Mouse (Mus musculus) right cerebral cortex, postnatal 4 days (tissue): ENCODE data around the gene Olfr172.

Experiments
- DNase-seq: peaks from one replicate; pipeline ENCODE4 v3.0.0-alpha.2; 2022

The Olfr172 gene

GRCm38 (mm10) chr16:58763076-58763475 is at the start of gene Olfr172:
Gene Olfr172, minus strand, starts transcription at chr16:58763176.
- no peak for DNase-seq

GRCm38 (mm10) chr16:58800168-58800567 is 37.2 kb upstream of the Olfr172 start, which contains the start of gene Olfr173:
Gene Olfr173, minus strand, starts transcription at chr16:58800268.
- no peak for DNase-seq

- DNase-seq, result no peak
Measured at GRCm38 (mm10) chr16:58756191-58756590, 6.8 kb downstream of the Olfr172 start.

- no peak for DNase-seq
Measured at GRCm38 (mm10) chr16:58751314-58751713, 11.7 kb downstream of the Olfr172 start.

- DNase-seq, result no peak
Measured at GRCm38 (mm10) chr16:58746715-58747114, 16.3 kb downstream of the Olfr172 start.

DNA sequence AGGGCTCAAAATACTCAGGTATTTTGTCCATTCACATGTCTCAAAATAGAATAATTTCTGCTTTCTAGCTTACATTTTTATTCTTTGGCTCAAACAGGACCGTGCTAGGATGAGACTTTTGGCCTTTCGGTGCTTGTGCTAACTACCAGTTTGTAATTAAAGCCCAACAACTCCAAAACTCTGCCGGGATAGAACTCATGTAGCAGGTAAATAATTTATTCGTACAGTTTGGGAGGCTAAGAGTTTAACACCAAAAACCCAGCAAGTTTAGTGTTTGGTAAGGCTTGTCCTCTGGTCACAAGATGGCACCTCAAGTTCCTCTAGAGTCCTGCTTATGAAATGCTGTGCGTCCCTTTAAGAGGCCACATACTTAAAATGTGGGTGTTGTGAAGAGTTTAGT is 22.2 kb downstream of the Olfr172 start:
- no peak for DNase-seq

DNA sequence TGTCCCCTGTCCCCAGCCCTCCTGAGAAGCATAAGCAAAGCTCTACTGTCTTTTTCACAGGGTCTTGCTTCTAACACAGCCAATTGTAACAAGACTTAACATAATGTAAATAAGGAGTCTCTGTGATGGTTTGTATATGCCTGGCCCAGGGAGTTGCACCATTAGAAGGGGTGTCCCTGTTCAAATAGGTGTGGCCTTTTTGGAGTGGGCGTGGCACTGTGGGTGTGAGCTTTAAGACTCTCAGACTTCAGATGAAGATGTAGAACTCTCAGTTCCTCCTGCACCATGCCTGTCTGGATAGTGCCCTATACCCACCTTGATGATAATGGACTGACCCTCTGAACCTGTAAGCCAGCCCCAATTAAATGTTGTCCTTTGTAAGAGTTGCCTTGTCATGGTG is 24.2 kb downstream of the Olfr172 start:
- DNase-seq, result no peak

GRCm38 (mm10) chr16:58738205-58738604 is 24.8 kb downstream of the Olfr172 start:
- DNase-seq, result no peak

GRCm38 (mm10) chr16:58728176-58728671 is 34.8 kb downstream of the Olfr172 start:
- DNase-seq, result no peak

- DNase-seq, result peak; percentile 91
Measured at GRCm38 (mm10) chr16:58727477-58728131, 35.4 kb downstream of the Olfr172 start, which contains the start of gene Cldnd1. Gene Cldnd1, plus strand, starts transcription at chr16:58727910.

DNA sequence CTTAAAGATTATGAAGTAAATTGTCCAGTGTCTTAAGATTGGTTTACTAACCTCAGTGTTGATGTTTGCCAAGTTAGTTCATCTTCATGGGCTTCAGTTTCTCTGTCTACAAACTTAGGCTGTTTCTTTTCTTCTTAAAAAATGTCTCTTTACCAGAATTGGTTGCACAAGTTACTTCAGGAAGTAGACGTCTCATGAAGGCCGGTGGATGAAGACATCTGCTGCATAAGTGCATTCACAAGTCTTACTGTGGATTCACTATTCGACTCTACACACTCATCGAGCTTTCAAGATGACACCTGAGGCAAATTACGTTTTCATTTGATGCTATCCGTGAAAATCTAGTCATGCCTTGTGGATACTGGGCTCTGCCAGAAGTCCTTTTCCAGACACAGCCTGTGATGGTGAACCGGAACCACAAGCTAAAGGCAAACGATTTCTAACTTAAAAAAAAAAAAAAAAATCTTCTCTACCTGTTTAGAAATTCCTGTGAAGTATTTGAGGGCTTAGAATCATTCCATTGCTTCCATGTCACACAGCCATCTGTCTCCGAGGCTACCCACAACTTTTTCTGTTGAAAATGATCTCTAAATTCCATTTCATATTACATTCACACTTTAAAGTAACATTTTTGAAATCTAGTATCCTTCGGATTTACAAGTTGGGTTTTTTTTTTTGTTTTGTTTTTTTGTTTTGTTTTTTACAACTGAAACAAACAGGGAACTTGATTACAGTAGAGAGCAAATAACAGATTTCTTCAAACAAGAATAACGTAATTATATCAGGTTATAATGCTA is 36.1 kb downstream of the Olfr172 start:
- DNase-seq, result no peak

DNA sequence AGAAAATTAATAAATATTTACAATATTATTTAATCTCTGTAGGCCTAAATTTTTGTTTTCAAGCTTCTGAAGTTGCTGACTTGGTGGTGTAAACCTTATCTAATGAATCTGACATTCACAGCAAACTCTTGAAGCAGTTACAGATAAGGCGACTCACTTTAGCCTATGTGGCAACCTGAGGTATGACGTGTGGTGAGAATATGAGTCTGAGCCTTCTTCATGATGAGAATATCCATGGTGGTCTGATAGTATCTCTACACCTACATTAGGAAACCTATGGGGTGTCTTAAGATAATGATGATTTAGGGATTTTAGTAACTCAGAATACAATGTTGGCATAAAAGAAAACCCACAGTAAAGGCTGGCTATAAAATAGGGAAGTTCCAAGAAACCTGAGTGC is 40.7 kb downstream of the Olfr172 start:
- no peak for DNase-seq

- DNase-seq, result no peak
Measured at GRCm38 (mm10) chr16:58718666-58719120, 44.3 kb downstream of the Olfr172 start, which contains the start of gene Gpr15. Gene Gpr15, minus strand, starts transcription at chr16:58719070.

DNA sequence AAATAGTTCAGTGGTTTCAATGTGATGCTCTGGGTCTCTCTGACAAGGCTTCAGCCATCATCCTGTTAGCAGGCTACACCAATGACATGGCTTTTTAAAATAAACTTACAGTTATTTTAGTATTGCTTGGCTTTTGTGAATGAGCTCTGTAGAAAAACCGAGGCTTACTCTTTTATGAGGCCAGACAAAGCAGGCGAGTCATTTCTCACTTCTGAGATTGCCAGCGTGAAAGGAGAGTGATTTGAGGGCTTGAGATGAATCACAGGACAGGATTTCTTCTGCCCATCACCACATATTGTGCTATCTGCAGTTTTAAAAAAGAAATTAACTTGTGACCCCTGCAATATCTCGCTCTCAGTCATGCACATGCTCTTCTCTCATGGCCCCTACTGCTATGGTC is 48.0 kb downstream of the Olfr172 start:
- no peak for DNase-seq

DNA sequence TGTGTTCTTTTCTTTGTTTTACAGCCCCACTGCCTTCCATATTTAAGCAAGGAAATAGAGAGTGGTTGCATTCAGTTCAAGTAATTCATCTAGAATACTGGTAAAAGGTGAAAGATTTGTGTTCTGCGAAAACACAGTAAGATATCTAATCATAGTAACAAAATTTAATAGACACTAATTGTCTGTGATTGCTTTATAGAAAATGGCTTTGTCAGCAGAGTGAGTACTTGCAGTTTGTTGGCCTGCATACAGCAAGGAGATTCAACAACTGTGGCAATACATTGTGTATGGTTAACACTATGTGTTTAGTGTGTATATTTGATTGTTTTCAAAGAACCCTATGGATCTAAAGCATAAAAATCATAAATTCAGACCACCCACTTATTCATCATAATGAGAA is 49.8 kb downstream of the Olfr172 start:
- DNase-seq, result no peak

DNA sequence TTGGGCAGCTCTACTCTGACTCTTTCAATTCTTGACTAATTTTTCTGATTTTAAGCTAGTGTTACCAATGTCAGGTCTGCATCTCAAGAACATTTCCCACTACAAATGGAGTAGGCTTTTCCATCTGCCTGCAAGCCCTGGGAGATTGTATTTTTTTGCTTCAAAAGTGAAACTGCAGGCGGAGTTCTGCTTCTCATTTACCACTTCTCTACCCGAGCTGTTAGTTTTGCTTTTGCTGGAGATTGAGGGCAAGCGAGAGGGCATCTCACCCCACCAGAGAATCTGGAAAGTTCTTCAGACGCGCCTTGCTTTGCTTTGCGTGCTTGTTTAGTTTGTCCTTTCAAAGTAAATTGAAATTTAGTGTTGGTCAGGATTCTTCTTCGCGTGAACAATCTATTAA is 50.8 kb downstream of the Olfr172 start:
- DNase-seq, result no peak
